Mouse (Mus musculus): Measurements from ENCODE around the gene Dda1. TPM values are rescaled to one million over a fixed set of nuclear protein-coding genes. Genes with fewer than 3 reads are reported as not detected.
"Not testable (repeated sequence)": the region's sequence is repeated elsewhere in the genome, so short reads cannot be mapped to it uniquely, and the experiment has no call there.

Gene Dda1
- polyA plus RNA-seq, 1 experiment: 38.2 TPM

GRCm38 (mm10) chr8:71511644-71512043 is 42.6 kb downstream of the Dda1 start, which contains the start of gene Plvap:
Gene Plvap (minus strand): TSS chr8:71511752.
- Histone ChIP-seq H3K27me3 (ENCODE audit: control insufficient read depth, insufficient read depth, low read length, poor library complexity, severe bottlenecking) (no peaks in the 10 kb centered on the region), H3K27ac (ENCODE audit: insufficient read depth, low read length) (no peak within 1 kb of the TSS)
- no peak for TF ChIP-seq EP300 (IDR thresholded peaks at IDR 0.05; ENCODE audit: insufficient read depth, low read depth, low read length)
- TF ChIP-seq POLR2A (IDR thresholded peaks at IDR 0.05; ENCODE audit: insufficient read depth, low read length): no peak
- TF ChIP-seq CTCF (IDR thresholded peaks at IDR 0.05; ENCODE audit: low read depth, low read length): no peak

DNA sequence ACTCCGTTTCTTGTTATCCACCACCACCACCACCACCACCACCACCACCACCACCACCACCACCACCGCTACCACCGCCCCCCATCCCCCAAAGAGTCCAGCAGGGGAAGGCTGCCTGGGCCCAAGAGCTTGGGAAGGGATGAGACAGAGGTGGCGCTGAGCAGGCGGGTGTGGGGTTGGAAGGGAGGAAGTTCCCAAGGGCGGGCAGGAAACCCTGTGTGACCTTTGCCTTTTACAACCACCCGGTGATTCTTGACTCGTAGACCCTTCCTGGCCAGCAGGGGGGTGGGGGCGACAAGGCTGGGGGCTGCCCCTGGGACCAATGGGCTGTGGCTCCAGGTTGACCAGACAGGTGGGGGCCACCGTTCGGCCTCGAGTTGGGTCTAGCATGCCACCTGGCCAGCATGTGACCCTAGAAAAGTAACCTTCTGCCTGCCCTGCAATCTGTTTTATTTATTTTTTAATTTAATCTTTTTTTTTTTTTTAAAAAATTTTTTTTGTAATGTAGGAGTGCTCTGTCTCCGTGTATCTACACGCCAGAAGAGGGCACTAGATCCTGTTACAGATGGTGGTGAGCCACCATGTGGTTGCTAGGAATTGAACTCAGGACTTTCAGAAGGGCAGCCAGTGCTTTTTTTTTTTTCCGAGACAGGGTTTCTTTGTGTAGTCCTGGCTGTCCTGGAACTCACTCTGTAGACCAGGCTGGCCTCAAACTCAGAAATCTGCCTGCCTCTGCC is 44.2 kb downstream of the Dda1 start:
- Histone ChIP-seq H3K27ac (ENCODE audit: insufficient read depth, low read length) (no peak overlapping the region), H3K4me1 (ENCODE audit: control insufficient read depth, insufficient read depth, low read length) (peaks cover 4% of the 10 kb centered on the region), H3K36me3 (ENCODE audit: control insufficient read depth, insufficient read depth, low read length, poor library complexity, severe bottlenecking) (no peaks in the 10 kb centered on the region), H3K27me3 (ENCODE audit: control insufficient read depth, insufficient read depth, low read length, poor library complexity, severe bottlenecking) (no peaks in the 10 kb centered on the region), H3K9me3 (replicated peaks; ENCODE audit: control insufficient read depth, insufficient read depth, low read length, poor library complexity, severe bottlenecking) (no peaks in the 10 kb centered on the region), H3K9ac (ENCODE audit: low read depth, poor library complexity, severe bottlenecking) (no peak overlapping the region; the same call in 1 of the 2 replicates), H3K4me3 (ENCODE audit: low read depth, low read length) (no peak overlapping the region)
- TF ChIP-seq CTCF (IDR thresholded peaks at IDR 0.05; ENCODE audit: low read depth, low read length): no peak
- TF ChIP-seq EP300 (IDR thresholded peaks at IDR 0.05; ENCODE audit: insufficient read depth, low read depth, low read length): no peak
- TF ChIP-seq POLR2A (IDR thresholded peaks at IDR 0.05; ENCODE audit: insufficient read depth, low read length): no peak

More at GRCm38 (mm10) chr8:71511644-71512043, 42.6 kb downstream of the Dda1 start, which contains the start of gene Plvap:
- H3K4me3 ChIP-seq (ENCODE audit: low read depth, low read length): peak within 1 kb of the TSS; percentile 40
- no peaks in the 10 kb centered on the region for H3K9me3 ChIP-seq (replicated peaks; ENCODE audit: control insufficient read depth, insufficient read depth, low read length, poor library complexity, severe bottlenecking)
- peak within 1 kb of the TSS; percentile 15; the same call in 1 of the 2 replicates for H3K9ac ChIP-seq (ENCODE audit: low read depth, poor library complexity, severe bottlenecking)
- H3K4me1 ChIP-seq (ENCODE audit: control insufficient read depth, insufficient read depth, low read length): peaks cover 2% of the 10 kb centered on the region
- H3K36me3 ChIP-seq (ENCODE audit: control insufficient read depth, insufficient read depth, low read length, poor library complexity, severe bottlenecking): no peaks in the 10 kb centered on the region

DNA sequence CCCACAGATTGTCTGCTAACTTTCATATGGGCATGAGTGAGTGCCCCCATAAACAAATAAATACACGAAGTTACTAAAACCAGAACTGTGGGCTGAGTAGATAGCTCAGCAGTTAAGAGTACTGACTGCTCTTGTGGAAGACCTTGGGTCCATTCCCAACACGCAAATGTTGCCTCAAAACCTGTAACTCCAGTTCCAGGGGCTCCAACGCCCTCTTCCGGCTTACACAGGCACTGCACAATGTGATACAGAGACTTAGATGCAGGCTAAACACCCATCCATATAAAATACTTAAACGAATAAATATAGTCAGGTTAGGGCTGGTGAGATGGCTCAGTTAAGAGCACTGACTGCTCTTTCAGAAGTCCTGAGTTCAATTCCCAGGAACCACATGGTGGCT is 46.0 kb downstream of the Dda1 start:
- Histone ChIP-seq H3K27ac (ENCODE audit: insufficient read depth, low read length) (no peak overlapping the region), H3K4me3 (ENCODE audit: low read depth, low read length) (no peak overlapping the region), H3K4me1 (ENCODE audit: control insufficient read depth, insufficient read depth, low read length) (peaks cover 4% of the 10 kb centered on the region), H3K36me3 (ENCODE audit: control insufficient read depth, insufficient read depth, low read length, poor library complexity, severe bottlenecking) (no peaks in the 10 kb centered on the region), H3K9me3 (replicated peaks; ENCODE audit: control insufficient read depth, insufficient read depth, low read length, poor library complexity, severe bottlenecking) (no peaks in the 10 kb centered on the region), H3K9ac (ENCODE audit: low read depth, poor library complexity, severe bottlenecking) (no peak overlapping the region), H3K27me3 (ENCODE audit: control insufficient read depth, insufficient read depth, low read length, poor library complexity, severe bottlenecking) (no peaks in the 10 kb centered on the region)
- TF ChIP-seq EP300 (IDR thresholded peaks at IDR 0.05; ENCODE audit: insufficient read depth, low read depth, low read length) (no peak), CTCF (IDR thresholded peaks at IDR 0.05; ENCODE audit: low read depth, low read length) (peak; percentile 69)

DNA sequence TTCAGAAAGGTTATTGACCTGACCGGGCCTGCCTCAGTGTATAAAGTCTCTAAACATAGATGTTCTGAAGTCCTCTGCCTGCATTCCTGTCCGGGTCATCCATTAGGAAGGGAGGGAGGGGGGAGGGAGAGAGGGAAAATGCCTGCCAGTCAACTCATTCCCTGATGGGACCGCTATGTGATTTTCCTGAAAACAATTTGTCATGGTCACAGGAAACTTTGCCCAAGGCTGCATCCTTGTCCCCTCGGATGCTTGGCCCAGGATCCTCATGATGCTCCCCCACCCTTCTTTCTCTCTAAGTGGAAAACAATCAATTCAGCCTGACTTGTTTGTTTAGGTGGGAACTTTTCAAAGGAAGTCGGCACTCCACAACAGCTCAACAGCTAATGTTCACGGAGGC is 47.8 kb downstream of the Dda1 start:
- Histone ChIP-seq H3K4me3 (ENCODE audit: low read depth, low read length) (no peak overlapping the region), H3K27me3 (ENCODE audit: control insufficient read depth, insufficient read depth, low read length, poor library complexity, severe bottlenecking) (no peaks in the 10 kb centered on the region), H3K36me3 (ENCODE audit: control insufficient read depth, insufficient read depth, low read length, poor library complexity, severe bottlenecking) (no peaks in the 10 kb centered on the region), H3K9ac (ENCODE audit: low read depth, poor library complexity, severe bottlenecking) (no peak overlapping the region), H3K27ac (ENCODE audit: insufficient read depth, low read length) (no peak overlapping the region), H3K9me3 (replicated peaks; ENCODE audit: control insufficient read depth, insufficient read depth, low read length, poor library complexity, severe bottlenecking) (no peaks in the 10 kb centered on the region), H3K4me1 (ENCODE audit: control insufficient read depth, insufficient read depth, low read length) (peaks cover 4% of the 10 kb centered on the region)
- no peak for TF ChIP-seq EP300 (IDR thresholded peaks at IDR 0.05; ENCODE audit: insufficient read depth, low read depth, low read length)
- no peak for TF ChIP-seq POLR2A (IDR thresholded peaks at IDR 0.05; ENCODE audit: insufficient read depth, low read length)
- no peak for TF ChIP-seq CTCF (IDR thresholded peaks at IDR 0.05; ENCODE audit: low read depth, low read length)

- H3K4me1 ChIP-seq (ENCODE audit: control insufficient read depth, insufficient read depth, low read length); H3K27ac ChIP-seq (ENCODE audit: insufficient read depth, low read length); H3K4me3 ChIP-seq (ENCODE audit: low read depth, low read length); H3K9ac ChIP-seq (ENCODE audit: low read depth, poor library complexity, severe bottlenecking); H3K27me3 ChIP-seq (ENCODE audit: control insufficient read depth, insufficient read depth, low read length, poor library complexity, severe bottlenecking); H3K9me3 ChIP-seq (replicated peaks; ENCODE audit: control insufficient read depth, insufficient read depth, low read length, poor library complexity, severe bottlenecking); H3K36me3 ChIP-seq (ENCODE audit: control insufficient read depth, insufficient read depth, low read length, poor library complexity, severe bottlenecking): not testable (repeated sequence)
- peak; percentile 69 for TF ChIP-seq CTCF (IDR thresholded peaks at IDR 0.05; ENCODE audit: low read depth, low read length)
Observed at GRCm38 (mm10) chr8:71519037-71519825, 50.2 kb downstream of the Dda1 start.

GRCm38 (mm10) chr8:71521634-71522033 is 52.6 kb downstream of the Dda1 start:
- Histone ChIP-seq H3K4me1 (ENCODE audit: control insufficient read depth, insufficient read depth, low read length) (peaks cover 2% of the 10 kb centered on the region), H3K36me3 (ENCODE audit: control insufficient read depth, insufficient read depth, low read length, poor library complexity, severe bottlenecking) (no peaks in the 10 kb centered on the region), H3K9me3 (replicated peaks; ENCODE audit: control insufficient read depth, insufficient read depth, low read length, poor library complexity, severe bottlenecking) (no peaks in the 10 kb centered on the region), H3K27me3 (ENCODE audit: control insufficient read depth, insufficient read depth, low read length, poor library complexity, severe bottlenecking) (peaks cover 3% of the 10 kb centered on the region; the same call in 1 of the 2 replicates), H3K27ac (ENCODE audit: insufficient read depth, low read length) (no peak overlapping the region), H3K9ac (ENCODE audit: low read depth, poor library complexity, severe bottlenecking) (no peak overlapping the region), H3K4me3 (ENCODE audit: low read depth, low read length) (no peak overlapping the region)
- TF ChIP-seq EP300 (IDR thresholded peaks at IDR 0.05; ENCODE audit: insufficient read depth, low read depth, low read length) (no peak), CTCF (IDR thresholded peaks at IDR 0.05; ENCODE audit: low read depth, low read length) (peak; percentile 95)

Data from ES-Bruce4 (cell line).